Mouse (Mus musculus): Measurements from ENCODE around the gene BC049715. TPM values are rescaled to one million over a fixed set of nuclear protein-coding genes. Genes with fewer than 3 reads are reported as not detected.
A peak's percentile ranks its signal among the peaks of the same experiment; 100 is the strongest.

Gene BC049715
- polyA plus RNA-seq, 2 experiments = 0.73 to 1.9 TPM

- H3K4me3 ChIP-seq (replicated peaks; ENCODE audit: low read length) = no peak overlapping the region; the same call in 1 of the 2 replicates
Observed at GRCm38 (mm10) chr6:136805409-136805775, 22.0 kb upstream of the BC049715 start.

GRCm38 (mm10) chr6:136806819-136807218 is 20.6 kb upstream of the BC049715 start:
- no peak for DNase-seq (ENCODE audit: low spot score)
- no peak overlapping the region for H3K9ac ChIP-seq (ENCODE audit: low read depth, low read length, severe bottlenecking)

More at GRCm38 (mm10) chr6:136805409-136805775, 22.0 kb upstream of the BC049715 start:
- Histone ChIP-seq H3K9me3 (ENCODE audit: control insufficient read depth, low read length) (no peaks in the 10 kb centered on the region), H3K27ac (replicated peaks; ENCODE audit: low read depth, low read length) (no peak overlapping the region), H3K36me3 (ENCODE audit: control insufficient read depth, insufficient read depth, low read length) (no peaks in the 10 kb centered on the region), H3K4me1 (ENCODE audit: control insufficient read depth, insufficient read depth, low read length) (peaks cover 21% of the 10 kb centered on the region), H3K27me3 (ENCODE audit: control insufficient read depth, insufficient read depth, low read length) (no peaks in the 10 kb centered on the region), H3K4me2 (replicated peaks; ENCODE audit: low read depth, low read length, severe bottlenecking) (peak overlapping the region; percentile 62; the same call in 1 of the 2 replicates), H3K9ac (ENCODE audit: low read depth, low read length, severe bottlenecking) (no peak overlapping the region; the same call in 1 of the 2 replicates)
- no peak for DNase-seq (ENCODE audit: low spot score)
- TF ChIP-seq POLR2A (IDR thresholded peaks at IDR 0.05; ENCODE audit: borderline replicate concordance, extremely low read depth, insufficient read depth, insufficient read length) = no peak
- 82% methylated on average over 1 of the region's 1 CpGs for WGBS
- no peak for ATAC-seq (ENCODE audit: low FRiP score, low read depth)

GRCm38 (mm10) chr6:136807395-136808013 is 19.9 kb upstream of the BC049715 start:
- H3K9me3 ChIP-seq (ENCODE audit: control insufficient read depth, low read length) = no peaks in the 10 kb centered on the region
- H3K4me3 ChIP-seq (replicated peaks; ENCODE audit: low read length) = peak overlapping the region; percentile 73
- H3K36me3 ChIP-seq (ENCODE audit: control insufficient read depth, insufficient read depth, low read length) = peaks cover 8% of the 10 kb centered on the region
- H3K9ac ChIP-seq (ENCODE audit: low read depth, low read length, severe bottlenecking) = peak overlapping the region; percentile 12; the same call in 1 of the 2 replicates
- H3K4me1 ChIP-seq (ENCODE audit: control insufficient read depth, insufficient read depth, low read length) = peaks cover 21% of the 10 kb centered on the region
- peak overlapping the region; percentile 21 for H3K27ac ChIP-seq (replicated peaks; ENCODE audit: low read depth, low read length)
- no peak for ATAC-seq (ENCODE audit: low FRiP score, low read depth)
- no peak for DNase-seq (ENCODE audit: low spot score)
- WGBS = 38% methylated on average over 18 of the region's 18 CpGs
- no peaks in the 10 kb centered on the region for H3K27me3 ChIP-seq (ENCODE audit: control insufficient read depth, insufficient read depth, low read length)
- no peak for TF ChIP-seq POLR2A (IDR thresholded peaks at IDR 0.05; ENCODE audit: borderline replicate concordance, extremely low read depth, insufficient read depth, insufficient read length)
- H3K4me2 ChIP-seq (replicated peaks; ENCODE audit: low read depth, low read length, severe bottlenecking) = peak overlapping the region; percentile 50

More at GRCm38 (mm10) chr6:136806819-136807218, 20.6 kb upstream of the BC049715 start:
- no peaks in the 10 kb centered on the region for H3K27me3 ChIP-seq (ENCODE audit: control insufficient read depth, insufficient read depth, low read length)
- peaks cover under 1% of the 10 kb centered on the region; the same call in 1 of the 2 replicates for H3K36me3 ChIP-seq (ENCODE audit: control insufficient read depth, insufficient read depth, low read length)
- WGBS = 68% methylated on average over 5 of the region's 5 CpGs
- no peak for ATAC-seq (ENCODE audit: low FRiP score, low read depth)
- 0 out of 2 replicates have a peak overlapping the region, but pooled peaks have one; percentile 21 for H3K27ac ChIP-seq (replicated peaks; ENCODE audit: low read depth, low read length)
- TF ChIP-seq POLR2A (IDR thresholded peaks at IDR 0.05; ENCODE audit: borderline replicate concordance, extremely low read depth, insufficient read depth, insufficient read length) = no peak
- H3K4me2 ChIP-seq (replicated peaks; ENCODE audit: low read depth, low read length, severe bottlenecking) = peak overlapping the region; percentile 50; the same call in 1 of the 2 replicates
- no peaks in the 10 kb centered on the region for H3K9me3 ChIP-seq (ENCODE audit: control insufficient read depth, low read length)
- H3K4me1 ChIP-seq (ENCODE audit: control insufficient read depth, insufficient read depth, low read length) = peaks cover 21% of the 10 kb centered on the region
- no peak overlapping the region; the same call in 1 of the 2 replicates for H3K4me3 ChIP-seq (replicated peaks; ENCODE audit: low read length)

GRCm38 (mm10) chr6:136808014-136808417 is 19.4 kb upstream of the BC049715 start, which contains the start of gene H2afj:
H2afj (plus strand) TSS chr6:136808244.
- H3K27ac ChIP-seq (replicated peaks; ENCODE audit: low read depth, low read length) = peak within 1 kb of the TSS; percentile 21
- ATAC-seq (ENCODE audit: low FRiP score, low read depth) = peak; percentile 89
- TF ChIP-seq POLR2A (IDR thresholded peaks at IDR 0.05; ENCODE audit: borderline replicate concordance, extremely low read depth, insufficient read depth, insufficient read length) = no peak
- peak; percentile 93 for DNase-seq (ENCODE audit: low spot score)
- WGBS = under 1% methylated on average over 33 of the region's 34 CpGs
- H3K4me2 ChIP-seq (replicated peaks; ENCODE audit: low read depth, low read length, severe bottlenecking) = peak within 1 kb of the TSS; percentile 72
- H3K4me3 ChIP-seq (replicated peaks; ENCODE audit: low read length) = peak within 1 kb of the TSS; percentile 73
- peaks cover 12% of the 10 kb centered on the region for H3K36me3 ChIP-seq (ENCODE audit: control insufficient read depth, insufficient read depth, low read length)
- peaks cover 18% of the 10 kb centered on the region for H3K4me1 ChIP-seq (ENCODE audit: control insufficient read depth, insufficient read depth, low read length)
- no peaks in the 10 kb centered on the region for H3K9me3 ChIP-seq (ENCODE audit: control insufficient read depth, low read length)
- peak within 1 kb of the TSS; percentile 57 for H3K9ac ChIP-seq (ENCODE audit: low read depth, low read length, severe bottlenecking)
- H3K27me3 ChIP-seq (ENCODE audit: control insufficient read depth, insufficient read depth, low read length) = no peaks in the 10 kb centered on the region

GRCm38 (mm10) chr6:136808631-136809046 is 18.8 kb upstream of the BC049715 start:
- DNase-seq (ENCODE audit: low spot score) (no peak), ATAC-seq (ENCODE audit: low FRiP score, low read depth) (no peak)
- H3K27ac ChIP-seq (replicated peaks; ENCODE audit: low read depth, low read length) = no peak overlapping the region
- H3K4me2 ChIP-seq (replicated peaks; ENCODE audit: low read depth, low read length, severe bottlenecking) = peak overlapping the region; percentile 72
- H3K9ac ChIP-seq (ENCODE audit: low read depth, low read length, severe bottlenecking) = peak overlapping the region; percentile 57
- H3K27me3 ChIP-seq (ENCODE audit: control insufficient read depth, insufficient read depth, low read length) = no peaks in the 10 kb centered on the region
- TF ChIP-seq POLR2A (IDR thresholded peaks at IDR 0.05; ENCODE audit: borderline replicate concordance, extremely low read depth, insufficient read depth, insufficient read length) = no peak
- peaks cover 15% of the 10 kb centered on the region for H3K4me1 ChIP-seq (ENCODE audit: control insufficient read depth, insufficient read depth, low read length)
- peaks cover 17% of the 10 kb centered on the region for H3K36me3 ChIP-seq (ENCODE audit: control insufficient read depth, insufficient read depth, low read length)
- under 1% methylated on average over 27 of the region's 28 CpGs for WGBS
- H3K9me3 ChIP-seq (ENCODE audit: control insufficient read depth, low read length) = no peaks in the 10 kb centered on the region
- peak overlapping the region; percentile 73 for H3K4me3 ChIP-seq (replicated peaks; ENCODE audit: low read length)

Data from limb, embryonic 14.5 days (tissue).